ENCODE assay signal across 19 mouse cellular contexts in the genomic region with DNA sequence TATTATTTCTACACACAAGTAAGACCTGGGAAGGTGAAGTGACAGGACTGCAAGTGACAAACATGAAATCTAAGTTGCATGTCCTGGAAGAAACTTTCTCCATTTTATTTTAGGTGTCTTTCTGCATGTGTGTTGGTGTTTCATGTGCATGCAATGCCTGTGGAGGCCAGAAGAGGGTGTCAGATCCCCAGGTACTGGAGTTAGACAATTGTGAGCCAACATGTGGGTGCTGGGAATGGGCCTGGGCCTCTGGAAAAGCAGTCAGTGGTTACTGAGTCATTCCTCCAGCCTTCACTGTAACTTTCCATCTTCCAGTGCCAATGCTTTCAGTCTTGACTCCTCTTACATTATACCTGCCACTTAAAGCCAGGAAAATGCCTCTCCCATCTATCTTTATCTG. TPM values are rescaled to one million over a fixed set of nuclear protein-coding genes. Genes with fewer than 3 reads are reported as not detected.
DNase-seq lines count a peak whose midpoint lies in the region; ATAC-seq and TF ChIP-seq lines count a peak whose summit lies in the region.
"Had no signal": no experiment of that assay in that cellular context is flagged by ENCODE, and none has a peak within 500 bp of the region (broad histone marks: within the 10 kb centered on the region; RNA-seq: fewer than 3 reads in every experiment).

No protein-coding gene starts in this region.

- 0 out of 2 replicates have a peak overlapping the region, but pooled peaks have one; percentile 31 for H3K9ac ChIP-seq in limb, embryonic 13.5 days
- H3K9ac ChIP-seq: embryonic facial prominence, embryonic 13.5 days; limb, embryonic 15.5 days; midbrain, embryonic 13.5 days; stomach, embryonic 15.5 days had no signal

- DNase-seq in gastrocnemius, adult 2 months = no peak
- no peak for DNase-seq in gastrocnemius, postnatal 25 days
- no peak for DNase-seq in limb, embryonic 10.5 days (ENCODE audit: low spot score)
- DNase-seq in 416B (ENCODE audit: low read depth) = peak; percentile 31
- DNase-seq in ZHBTc4 (ENCODE audit: low read depth, low spot score) = peak; percentile 62
- no peak for DNase-seq in right cerebral cortex, postnatal 14 days
- no peak for DNase-seq in layer of hippocampus, adult 18-20 months (ENCODE audit: low spot score in 2 of 2)
- DNase-seq: adrenal gland, postnatal 14 days; cerebellum, postnatal 36 days; heart, postnatal 4 days; kidney, postnatal 36 days; lung, postnatal 4 days; thymus, postnatal 4 days had no signal

- no peak for ATAC-seq in limb, embryonic 13.5 days (ENCODE audit: low FRiP score, low read depth)
- ATAC-seq: midbrain, embryonic 13.5 days had no signal

- no peak overlapping the region for H3K4me3 ChIP-seq in gastrocnemius, adult 2 months
- no peak overlapping the region for H3K4me3 ChIP-seq in limb, embryonic 13.5 days
- no peak overlapping the region for H3K4me3 ChIP-seq in limb, embryonic 10.5 days
- H3K4me3 ChIP-seq: embryonic facial prominence, embryonic 13.5 days; limb, embryonic 15.5 days; midbrain, embryonic 13.5 days; stomach, embryonic 15.5 days had no signal

- H3K36me3 ChIP-seq in limb, embryonic 13.5 days = peaks cover 99% of the 10 kb centered on the region
- H3K36me3 ChIP-seq in limb, embryonic 10.5 days = peaks cover 99% of the 10 kb centered on the region

- no peak overlapping the region for H3K4me2 ChIP-seq in limb, embryonic 13.5 days (replicated peaks)
- H3K4me2 ChIP-seq: embryonic facial prominence, embryonic 13.5 days; limb, embryonic 15.5 days; midbrain, embryonic 13.5 days; stomach, embryonic 15.5 days had no signal

- H3K9me3 ChIP-seq in limb, embryonic 13.5 days = no peaks in the 10 kb centered on the region
- no peaks in the 10 kb centered on the region for H3K9me3 ChIP-seq in limb, embryonic 10.5 days (replicated peaks)
- H3K9me3 ChIP-seq: embryonic facial prominence, embryonic 13.5 days; limb, embryonic 15.5 days; midbrain, embryonic 13.5 days; stomach, embryonic 15.5 days had no signal

- H3K27ac ChIP-seq in gastrocnemius, adult 2 months = peak overlapping the region; percentile 80
- no peak overlapping the region for H3K27ac ChIP-seq in limb, embryonic 13.5 days
- no peak overlapping the region for H3K27ac ChIP-seq in limb, embryonic 10.5 days
- H3K27ac ChIP-seq: embryonic facial prominence, embryonic 13.5 days; midbrain, embryonic 13.5 days; stomach, embryonic 15.5 days had no signal

- no peaks in the 10 kb centered on the region for H3K27me3 ChIP-seq in limb, embryonic 13.5 days
- no peaks in the 10 kb centered on the region for H3K27me3 ChIP-seq in limb, embryonic 10.5 days (ENCODE audit: low read depth, poor library complexity, severe bottlenecking)
- H3K27me3 ChIP-seq: embryonic facial prominence, embryonic 13.5 days; limb, embryonic 15.5 days; midbrain, embryonic 13.5 days; stomach, embryonic 15.5 days had no signal

- intact Hi-C loops in gastrocnemius, adult 2 months (cut with DNase I) = no loop called here

- peak; percentile 33 for TF ChIP-seq CTCF in gastrocnemius, adult 2 months (IDR thresholded peaks at IDR 0.05)

- H3K4me1 ChIP-seq in limb, embryonic 13.5 days = no peaks in the 10 kb centered on the region
- H3K4me1 ChIP-seq in limb, embryonic 10.5 days = no peaks in the 10 kb centered on the region
- H3K4me1 ChIP-seq: midbrain, embryonic 13.5 days; stomach, embryonic 15.5 days had no signal

RNA-seq across cellular contexts. Expression of gene Gmfg, which starts 19.9 kb away (rescaled TPM):
- 1 to 10 TPM; 2.1 to 2.4 TPM for total RNA-seq in gastrocnemius, adult 2 months (2021)
- total RNA-seq in gastrocnemius, postnatal 25 days (2021) = 1 to 10 TPM; 1.6 to 4.2 TPM
- polyA plus RNA-seq in limb, embryonic 13.5 days (2015; fragmentation: Nextera tagmentation; extraction: Ambion mirVana) = 7.8 and 8.6 TPM in 2 replicates
- 6.8 and 7.7 TPM in 2 replicates for polyA plus RNA-seq in limb, embryonic 10.5 days (2016; fragmentation: Nextera tagmentation; extraction: Ambion mirVana)
- total RNA-seq in layer of hippocampus, adult 18-20 months (2021) = 1 to 10 TPM; 2.2 to 2.4 TPM
- polyA plus RNA-seq: C2C12 had no signal

RNA-seq across cellular contexts. Expression of gene Paf1, which starts 24.6 kb away (rescaled TPM):
- total RNA-seq in gastrocnemius, adult 2 months (2021) = 10 to 100 TPM; 31.0 to 35.0 TPM
- 10 to 100 TPM; 24.9 to 29.4 TPM for total RNA-seq in gastrocnemius, postnatal 25 days (2021)
- polyA plus RNA-seq in limb, embryonic 13.5 days (2015; fragmentation: Nextera tagmentation; extraction: Ambion mirVana) = 77.9 and 89.5 TPM in 2 replicates
- 81.3 and 91.5 TPM in 2 replicates for polyA plus RNA-seq in limb, embryonic 10.5 days (2016; fragmentation: Nextera tagmentation; extraction: Ambion mirVana)
- 10 to 100 TPM; 64.9 to 69.3 TPM for total RNA-seq in layer of hippocampus, adult 18-20 months (2021)

RNA-seq across cellular contexts. Expression of gene Med29, which starts 24.9 kb away (rescaled TPM):
- total RNA-seq in gastrocnemius, adult 2 months (2021) = 10 to 100 TPM; 22.1 to 28.3 TPM
- 10 to 100 TPM; 19.6 to 20.2 TPM for total RNA-seq in gastrocnemius, postnatal 25 days (2021)
- 47.9 and 55.0 TPM in 2 replicates for polyA plus RNA-seq in limb, embryonic 13.5 days (2015; fragmentation: Nextera tagmentation; extraction: Ambion mirVana)
- 65.1 and 67.0 TPM in 2 replicates for polyA plus RNA-seq in limb, embryonic 10.5 days (2016; fragmentation: Nextera tagmentation; extraction: Ambion mirVana)
- 10 to 100 TPM; 21.4 to 22.1 TPM for total RNA-seq in layer of hippocampus, adult 18-20 months (2021)

RNA-seq across cellular contexts. Expression of gene Lrfn1, which starts 34.4 kb away (rescaled TPM):
- under 1 TPM; 0.14 to 0.18 TPM for total RNA-seq in gastrocnemius, adult 2 months (2021)
- total RNA-seq in gastrocnemius, postnatal 25 days (2021) = under 1 TPM; 0.23 to 0.38 TPM
- 4.1 and 5.0 TPM in 2 replicates for polyA plus RNA-seq in limb, embryonic 13.5 days (2015; fragmentation: Nextera tagmentation; extraction: Ambion mirVana)
- 4.1 and 5.0 TPM in 2 replicates for polyA plus RNA-seq in limb, embryonic 10.5 days (2016; fragmentation: Nextera tagmentation; extraction: Ambion mirVana)
- 10 to 100 TPM; 75.5 to 81.1 TPM for total RNA-seq in layer of hippocampus, adult 18-20 months (2021)
- polyA plus RNA-seq: C2C12 had no signal

RNA-seq across cellular contexts. Expression of gene Zfp36, which starts 37.3 kb away (rescaled TPM):
- 10 to 100 TPM; 10.0 to 36.7 TPM for total RNA-seq in gastrocnemius, adult 2 months (2021)
- 1 to 10 TPM; 7.3 to 7.6 TPM for total RNA-seq in gastrocnemius, postnatal 25 days (2021)
- polyA plus RNA-seq in limb, embryonic 13.5 days (2015; fragmentation: Nextera tagmentation; extraction: Ambion mirVana) = 8.9 and 10.3 TPM in 2 replicates
- polyA plus RNA-seq in limb, embryonic 10.5 days (2016; fragmentation: Nextera tagmentation; extraction: Ambion mirVana) = 7.5 and 7.9 TPM in 2 replicates
- total RNA-seq in layer of hippocampus, adult 18-20 months (2021) = 1 to 10 TPM; 3.5 to 3.7 TPM

Comparison
In these comparisons a context has a peak if more than half of its experiments do, and no peak if none do; other contexts are left out.
1. DNase-seq: peak in 416B (single experiment) and ZHBTc4 (single experiment); none in gastrocnemius, adult 2 months (single experiment), gastrocnemius, postnatal 25 days (single experiment), limb, embryonic 10.5 days (single experiment), right cerebral cortex, postnatal 14 days (single experiment) and layer of hippocampus, adult 18-20 months (0 of 2).